Mouse (Mus musculus): ENCODE results near the gene Ccnd2. TPM values are rescaled to one million over a fixed set of nuclear protein-coding genes. Genes with fewer than 3 reads are reported as not detected.

The Ccnd2 gene
- polyA plus RNA-seq, 1 experiment, result 42.9 TPM

GRCm38 (mm10) chr6:127106726-127107125, 45.3 kb downstream of the Ccnd2 start:
- WGBS, result 73% methylated on average over 5 of the region's 5 CpGs
- H3K4me3 ChIP-seq (ENCODE audit: low read depth, low read length), result no peak overlapping the region
- H3K4me1 ChIP-seq (ENCODE audit: control insufficient read depth, insufficient read depth, insufficient read length, low read length), result peaks cover 3% of the 10 kb centered on the region; the same call in 1 of the 2 replicates

GRCm38 (mm10) chr6:127106189-127106588, 45.8 kb downstream of the Ccnd2 start:
- H3K27ac ChIP-seq (ENCODE audit: insufficient read depth, low read depth, low read length), result no peak overlapping the region
- H3K36me3 ChIP-seq (ENCODE audit: control insufficient read depth, insufficient read depth, low read length), result peaks cover 7% of the 10 kb centered on the region
- no peaks in the 10 kb centered on the region for H3K27me3 ChIP-seq (ENCODE audit: control insufficient read depth, insufficient read depth, low read length)
- H3K4me3 ChIP-seq (ENCODE audit: low read depth, low read length), result no peak overlapping the region
- peaks cover 3% of the 10 kb centered on the region; the same call in 1 of the 2 replicates for H3K4me1 ChIP-seq (ENCODE audit: control insufficient read depth, insufficient read depth, insufficient read length, low read length)
- WGBS, result 82% methylated on average over 5 of the region's 5 CpGs
- no peak for TF ChIP-seq POLR2A (IDR thresholded peaks at IDR 0.05; ENCODE audit: low read depth, low read length)
- TF ChIP-seq CTCF (IDR thresholded peaks at IDR 0.05; ENCODE audit: extremely low read depth, insufficient read length, insufficient replicate concordance, low read depth, low read length), result no peak

More at GRCm38 (mm10) chr6:127106726-127107125, 45.3 kb downstream of the Ccnd2 start:
- no peak overlapping the region for H3K27ac ChIP-seq (ENCODE audit: insufficient read depth, low read depth, low read length)
- peaks cover 7% of the 10 kb centered on the region; the same call in 1 of the 2 replicates for H3K36me3 ChIP-seq (ENCODE audit: control insufficient read depth, insufficient read depth, low read length)
- H3K27me3 ChIP-seq (ENCODE audit: control insufficient read depth, insufficient read depth, low read length), result no peaks in the 10 kb centered on the region
- TF ChIP-seq POLR2A (IDR thresholded peaks at IDR 0.05; ENCODE audit: low read depth, low read length) (no peak), CTCF (IDR thresholded peaks at IDR 0.05; ENCODE audit: extremely low read depth, insufficient read length, insufficient replicate concordance, low read depth, low read length) (no peak)

- WGBS, result 77% methylated on average over 6 of the region's 6 CpGs
- H3K4me3 ChIP-seq (ENCODE audit: low read depth, low read length), result no peak overlapping the region
- H3K27me3 ChIP-seq (ENCODE audit: control insufficient read depth, insufficient read depth, low read length), result no peaks in the 10 kb centered on the region
- H3K27ac ChIP-seq (ENCODE audit: insufficient read depth, low read depth, low read length), result no peak overlapping the region
- H3K36me3 ChIP-seq (ENCODE audit: control insufficient read depth, insufficient read depth, low read length), result peaks cover 16% of the 10 kb centered on the region
- no peak for TF ChIP-seq POLR2A (IDR thresholded peaks at IDR 0.05; ENCODE audit: low read depth, low read length)
- TF ChIP-seq CTCF (IDR thresholded peaks at IDR 0.05; ENCODE audit: extremely low read depth, insufficient read length, insufficient replicate concordance, low read depth, low read length), result peak; percentile 60; the same call in 1 of the 2 replicates
- H3K4me1 ChIP-seq (ENCODE audit: control insufficient read depth, insufficient read depth, insufficient read length, low read length), result peaks cover 3% of the 10 kb centered on the region; the same call in 1 of the 2 replicates
These were observed 46.9 kb downstream of the Ccnd2 start for GRCm38 (mm10) chr6:127105107-127105506.

- Histone ChIP-seq H3K36me3 (ENCODE audit: control insufficient read depth, insufficient read depth, low read length) (peaks cover 16% of the 10 kb centered on the region), H3K4me3 (ENCODE audit: low read depth, low read length) (no peak overlapping the region), H3K27ac (ENCODE audit: insufficient read depth, low read depth, low read length) (no peak overlapping the region), H3K4me1 (ENCODE audit: control insufficient read depth, insufficient read depth, insufficient read length, low read length) (no peaks in the 10 kb centered on the region; the same call in 1 of the 2 replicates), H3K27me3 (ENCODE audit: control insufficient read depth, insufficient read depth, low read length) (no peaks in the 10 kb centered on the region)
- 77% methylated on average over 7 of the region's 7 CpGs for WGBS
- TF ChIP-seq POLR2A (IDR thresholded peaks at IDR 0.05; ENCODE audit: low read depth, low read length), result no peak
- no peak for TF ChIP-seq CTCF (IDR thresholded peaks at IDR 0.05; ENCODE audit: extremely low read depth, insufficient read length, insufficient replicate concordance, low read depth, low read length)
These were observed 47.5 kb downstream of the Ccnd2 start for GRCm38 (mm10) chr6:127104396-127105029.

- no peak for TF ChIP-seq CTCF (IDR thresholded peaks at IDR 0.05; ENCODE audit: extremely low read depth, insufficient read length, insufficient replicate concordance, low read depth, low read length)
- TF ChIP-seq POLR2A (IDR thresholded peaks at IDR 0.05; ENCODE audit: low read depth, low read length), result no peak
- peaks cover 16% of the 10 kb centered on the region for H3K36me3 ChIP-seq (ENCODE audit: control insufficient read depth, insufficient read depth, low read length)
- no peaks in the 10 kb centered on the region; the same call in 1 of the 2 replicates for H3K4me1 ChIP-seq (ENCODE audit: control insufficient read depth, insufficient read depth, insufficient read length, low read length)
- no peak overlapping the region for H3K27ac ChIP-seq (ENCODE audit: insufficient read depth, low read depth, low read length)
- no peaks in the 10 kb centered on the region for H3K27me3 ChIP-seq (ENCODE audit: control insufficient read depth, insufficient read depth, low read length)
- WGBS, result 86% methylated on average over 6 of the region's 6 CpGs
- no peak overlapping the region for H3K4me3 ChIP-seq (ENCODE audit: low read depth, low read length)
These were observed 48.3 kb downstream of the Ccnd2 start for GRCm38 (mm10) chr6:127103506-127104275.

- H3K4me1 ChIP-seq (ENCODE audit: control insufficient read depth, insufficient read depth, insufficient read length, low read length), result no peaks in the 10 kb centered on the region
- H3K27me3 ChIP-seq (ENCODE audit: control insufficient read depth, insufficient read depth, low read length), result no peaks in the 10 kb centered on the region
- no peak overlapping the region for H3K4me3 ChIP-seq (ENCODE audit: low read depth, low read length)
- 59% methylated on average over 7 of the region's 7 CpGs for WGBS
- no peak overlapping the region for H3K27ac ChIP-seq (ENCODE audit: insufficient read depth, low read depth, low read length)
- H3K36me3 ChIP-seq (ENCODE audit: control insufficient read depth, insufficient read depth, low read length), result peaks cover 26% of the 10 kb centered on the region
- TF ChIP-seq POLR2A (IDR thresholded peaks at IDR 0.05; ENCODE audit: low read depth, low read length) (no peak), CTCF (IDR thresholded peaks at IDR 0.05; ENCODE audit: extremely low read depth, insufficient read length, insufficient replicate concordance, low read depth, low read length) (peak; percentile 38; the same call in 1 of the 2 replicates)
These were observed 57.4 kb downstream of the Ccnd2 start for GRCm38 (mm10) chr6:127094565-127094964.

- WGBS, result 71% methylated on average over 4 of the region's 4 CpGs
- no peak for TF ChIP-seq POLR2A (IDR thresholded peaks at IDR 0.05; ENCODE audit: low read depth, low read length)
- no peak for TF ChIP-seq CTCF (IDR thresholded peaks at IDR 0.05; ENCODE audit: extremely low read depth, insufficient read length, insufficient replicate concordance, low read depth, low read length)
These were observed 65.3 kb downstream of the Ccnd2 start for GRCm38 (mm10) chr6:127086739-127087138.

More at GRCm38 (mm10) chr6:127086739-127087138, 65.3 kb downstream of the Ccnd2 start:
- H3K36me3 ChIP-seq (ENCODE audit: control insufficient read depth, insufficient read depth, low read length), result peaks cover 38% of the 10 kb centered on the region
- no peaks in the 10 kb centered on the region for H3K27me3 ChIP-seq (ENCODE audit: control insufficient read depth, insufficient read depth, low read length)
- H3K4me1 ChIP-seq (ENCODE audit: control insufficient read depth, insufficient read depth, insufficient read length, low read length), result no peaks in the 10 kb centered on the region
- H3K4me3 ChIP-seq (ENCODE audit: low read depth, low read length), result no peak overlapping the region
- H3K27ac ChIP-seq (ENCODE audit: insufficient read depth, low read depth, low read length), result no peak overlapping the region

Measured in small intestine, adult 2 months (tissue).